Mouse (Mus musculus): ENCODE data around the gene Dennd5b. TPM values are rescaled to one million over a fixed set of nuclear protein-coding genes. Genes with fewer than 3 reads are reported as not detected.
"Not testable (repeated sequence)": the region's sequence is repeated elsewhere in the genome, so short reads cannot be mapped to it uniquely, and the experiment has no call there.

Gene Dennd5b
- polyA plus RNA-seq, 2 experiments from 2014 or later, result 0.22 to 0.29 TPM

GRCm38 (mm10) chr6:148945509-148946408, 155.7 kb downstream of the Dennd5b start:
- peak; percentile 42 for ATAC-seq

GRCm38 (mm10) chr6:148944767-148945508, 156.5 kb downstream of the Dennd5b start:
- peak; percentile 53 for ATAC-seq

GRCm38 (mm10) chr6:148944344-148944766, 157.1 kb downstream of the Dennd5b start:
- peak; percentile 3 for ATAC-seq

GRCm38 (mm10) chr6:148943695-148944094, 157.8 kb downstream of the Dennd5b start:
- ATAC-seq, result no peak

GRCm38 (mm10) chr6:148942406-148942805, 159.1 kb downstream of the Dennd5b start:
- ATAC-seq, result no peak

- ATAC-seq, result no peak
These were observed 159.6 kb downstream of the Dennd5b start for GRCm38 (mm10) chr6:148941880-148942279.

- not testable (repeated sequence) for ATAC-seq
These were observed 161.1 kb downstream of the Dennd5b start for GRCm38 (mm10) chr6:148940383-148940782.

Other genes starting within 250 kb of the Dennd5b start
- 1 to 10 TPM; 4.8 to 5.8 TPM for gene Caprin2, start 205.4 kb downstream of the Dennd5b start, polyA plus RNA-seq (2017; shearing (Covaris generic))
- gene Sinhcaf, start 155.2 kb downstream of the Dennd5b start, polyA plus RNA-seq (2017; shearing (Covaris generic)), result 10 to 100 TPM; 61.1 to 67.1 TPM
- gene Gm10203, start 28.5 kb upstream of the Dennd5b start, polyA plus RNA-seq (2017; shearing (Covaris generic)), result not detected
- gene Etfbkmt, start 38.2 kb upstream of the Dennd5b start, polyA plus RNA-seq (2017; shearing (Covaris generic)), result 100 to 1,000 TPM; 101 to 109 TPM
- gene Amn1, start 87.0 kb upstream of the Dennd5b start, polyA plus RNA-seq (2017; shearing (Covaris generic)), result 10 to 100 TPM; 22.2 to 26.2 TPM
- 100 to 1,000 TPM; 268 to 366 TPM for gene Resf1, start 207.7 kb upstream of the Dennd5b start, polyA plus RNA-seq (2017; shearing (Covaris generic))

Measured in CD4-positive, CD25-positive, alpha-beta regulatory T cell, adult 4 months (primary cell).